Mouse (Mus musculus) intestine, embryonic 15.5 days (tissue): ENCODE measurements at regions not wholly inside any gene's neighbourhood (a gene's known extent, or its start where the extent isn't known, plus 50 kb on each side); places are given as distances from the start of the nearest gene placed in this dataset.

Source experiments
- ATAC-seq: fragments of 200-750 bp; cut with Nextera tagmentation; 2 replicates; pipeline ENCODE4 v1.8.0; 2017; ENCODE audit warnings: moderate TSS enrichment, moderate library complexity
- H3K27ac ChIP-seq: fragments of 300-500 bp; sonication (generic); 2 replicates; pipeline ENCODE4 v1.5.1; 2015; ENCODE audit warnings: mild to moderate bottlenecking, inconsistent platforms
- H3K27me3 ChIP-seq: fragments of 300-500 bp; sonication (generic); replicated peaks from 2 replicates; pipeline ENCODE4 v1.6.1; 2015; ENCODE audit warnings: inconsistent platforms
- H3K36me3 ChIP-seq: fragments of 300-500 bp; sonication (generic); 2 replicates; pipeline ENCODE4 v1.6.1; 2015; ENCODE audit warnings: inconsistent platforms
- H3K4me1 ChIP-seq: fragments of 300-500 bp; sonication (generic); replicated peaks from 2 replicates; pipeline ENCODE4 v1.6.1; 2015; ENCODE audit warnings: inconsistent platforms
- H3K4me2 ChIP-seq: fragments of 300-500 bp; sonication (generic); replicated peaks from 2 replicates; pipeline ENCODE4 v1.6.1; 2015; ENCODE audit warnings: mild to moderate bottlenecking, inconsistent platforms
- H3K4me3 ChIP-seq: fragments of 300-500 bp; sonication (generic); replicated peaks from 2 replicates; pipeline ENCODE4 v1.5.1; 2015; ENCODE audit warnings: inconsistent platforms
- H3K9ac ChIP-seq: fragments of 300-500 bp; sonication (generic); 2 replicates; pipeline ENCODE4 v1.6.1; 2015; ENCODE audit warnings: inconsistent platforms
- H3K9me3 ChIP-seq: fragments of 300-500 bp; sonication (generic); 2 replicates; pipeline ENCODE4 v1.6.1; 2016; ENCODE audit warnings: inconsistent platforms
- WGBS: fragments of 180-500 bp; shearing (Covaris S2); methylation state at CpG from one replicate; pipeline ENCODE4 v1.1.7; 2015; 5-methylcytosine and 5-hydroxymethylcytosine counted together

- no peak overlapping the region for H3K4me3 ChIP-seq
- H3K27me3 ChIP-seq, result no peaks in the 10 kb centered on the region
- no peak for ATAC-seq
- H3K4me2 ChIP-seq, result no peak overlapping the region
- WGBS, result 11% methylated on average over 16 of the region's 16 CpGs
- no peaks in the 10 kb centered on the region for H3K36me3 ChIP-seq
- H3K9me3 ChIP-seq, result no peaks in the 10 kb centered on the region
- no peak overlapping the region for H3K27ac ChIP-seq
- no peak overlapping the region for H3K9ac ChIP-seq
- H3K4me1 ChIP-seq, result no peaks in the 10 kb centered on the region
Measured at GRCm38 (mm10) chr1:177382596-177383190, 59.5 kb upstream of the Zbtb18 start.

GRCm38 (mm10) chr1:177382147-177382546 lies 60.0 kb upstream of the Zbtb18 start:
- H3K27ac ChIP-seq, result no peak overlapping the region
- no peak overlapping the region for H3K4me3 ChIP-seq
- no peaks in the 10 kb centered on the region for H3K4me1 ChIP-seq
- 86% methylated on average over 4 of the region's 4 CpGs for WGBS
- H3K9ac ChIP-seq, result no peak overlapping the region
- H3K4me2 ChIP-seq, result no peak overlapping the region
- no peak for ATAC-seq
- H3K9me3 ChIP-seq, result no peaks in the 10 kb centered on the region
- no peaks in the 10 kb centered on the region for H3K27me3 ChIP-seq
- no peaks in the 10 kb centered on the region for H3K36me3 ChIP-seq

- Histone ChIP-seq H3K36me3 (no peaks in the 10 kb centered on the region), H3K9me3 (no peaks in the 10 kb centered on the region), H3K4me2 (no peak overlapping the region), H3K9ac (no peak overlapping the region), H3K27ac (no peak overlapping the region), H3K27me3 (no peaks in the 10 kb centered on the region), H3K4me3 (no peak overlapping the region), H3K4me1 (no peaks in the 10 kb centered on the region)
- ATAC-seq, result no peak
- 90% methylated on average over 3 of the region's 3 CpGs for WGBS
Measured at GRCm38 (mm10) chr1:177378112-177378511, 64.0 kb upstream of the Zbtb18 start.

- no peak for ATAC-seq
- no peak overlapping the region for H3K27ac ChIP-seq
- H3K9me3 ChIP-seq, result no peaks in the 10 kb centered on the region
- H3K36me3 ChIP-seq, result no peaks in the 10 kb centered on the region
- no peak overlapping the region for H3K4me2 ChIP-seq
- H3K9ac ChIP-seq, result no peak overlapping the region
- WGBS, result 15% methylated on average over 5 of the region's 5 CpGs
- no peaks in the 10 kb centered on the region for H3K4me1 ChIP-seq
- H3K4me3 ChIP-seq, result no peak overlapping the region
- H3K27me3 ChIP-seq, result no peaks in the 10 kb centered on the region
Measured at GRCm38 (mm10) chr1:177373226-177373825, 68.8 kb upstream of the Zbtb18 start.

- Histone ChIP-seq H3K9me3 (no peaks in the 10 kb centered on the region), H3K27ac (no peak overlapping the region), H3K4me2 (no peak overlapping the region), H3K9ac (no peak overlapping the region), H3K36me3 (no peaks in the 10 kb centered on the region), H3K4me1 (no peaks in the 10 kb centered on the region), H3K4me3 (no peak overlapping the region), H3K27me3 (no peaks in the 10 kb centered on the region)
- 65% methylated on average over 10 of the region's 10 CpGs for WGBS
- no peak for ATAC-seq
Measured at GRCm38 (mm10) chr1:177372066-177372465, 70.1 kb upstream of the Zbtb18 start.

GRCm38 (mm10) chr1:177367864-177368610 lies 74.1 kb upstream of the Zbtb18 start:
- WGBS, result 80% methylated on average over 9 of the region's 9 CpGs
- H3K27ac ChIP-seq, result no peak overlapping the region
- no peaks in the 10 kb centered on the region for H3K27me3 ChIP-seq
- H3K9me3 ChIP-seq, result no peaks in the 10 kb centered on the region
- no peak overlapping the region for H3K9ac ChIP-seq
- H3K4me3 ChIP-seq, result no peak overlapping the region
- H3K4me2 ChIP-seq, result no peak overlapping the region
- ATAC-seq, result no peak
- no peaks in the 10 kb centered on the region for H3K4me1 ChIP-seq
- no peaks in the 10 kb centered on the region for H3K36me3 ChIP-seq

GRCm38 (mm10) chr1:177366914-177367313 lies 75.2 kb upstream of the Zbtb18 start:
- Histone ChIP-seq H3K27me3 (no peaks in the 10 kb centered on the region), H3K36me3 (no peaks in the 10 kb centered on the region), H3K4me3 (no peak overlapping the region), H3K4me1 (no peaks in the 10 kb centered on the region), H3K9me3 (no peaks in the 10 kb centered on the region), H3K4me2 (no peak overlapping the region), H3K27ac (no peak overlapping the region), H3K9ac (no peak overlapping the region)
- ATAC-seq, result no peak
- WGBS, result 80% methylated on average over 6 of the region's 6 CpGs

GRCm38 (mm10) chr1:177366475-177366874 lies 75.7 kb upstream of the Zbtb18 start:
- no peak overlapping the region for H3K4me3 ChIP-seq
- no peaks in the 10 kb centered on the region for H3K27me3 ChIP-seq
- no peaks in the 10 kb centered on the region for H3K9me3 ChIP-seq
- H3K36me3 ChIP-seq, result no peaks in the 10 kb centered on the region
- 78% methylated on average over 7 of the region's 7 CpGs for WGBS
- ATAC-seq, result no peak
- no peaks in the 10 kb centered on the region for H3K4me1 ChIP-seq
- H3K27ac ChIP-seq, result no peak overlapping the region
- H3K4me2 ChIP-seq, result no peak overlapping the region
- H3K9ac ChIP-seq, result no peak overlapping the region

GRCm38 (mm10) chr1:177364355-177364754 lies 77.8 kb upstream of the Zbtb18 start:
- Histone ChIP-seq H3K4me3 (no peak overlapping the region), H3K27me3 (no peaks in the 10 kb centered on the region), H3K36me3 (no peaks in the 10 kb centered on the region), H3K9me3 (no peaks in the 10 kb centered on the region), H3K4me2 (no peak overlapping the region), H3K4me1 (no peaks in the 10 kb centered on the region), H3K27ac (no peak overlapping the region), H3K9ac (no peak overlapping the region)
- no peak for ATAC-seq
- WGBS, result 81% methylated on average over 7 of the region's 7 CpGs

- no peaks in the 10 kb centered on the region for H3K9me3 ChIP-seq
- H3K4me2 ChIP-seq, result no peak overlapping the region
- H3K27ac ChIP-seq, result no peak overlapping the region
- no peaks in the 10 kb centered on the region for H3K36me3 ChIP-seq
- H3K9ac ChIP-seq, result no peak overlapping the region
- H3K4me3 ChIP-seq, result no peak overlapping the region
- H3K27me3 ChIP-seq, result no peaks in the 10 kb centered on the region
- H3K4me1 ChIP-seq, result no peaks in the 10 kb centered on the region
- WGBS, result 95% methylated on average over 8 of the region's 8 CpGs
- no peak for ATAC-seq
Measured at GRCm38 (mm10) chr1:177362398-177362797, 79.8 kb upstream of the Zbtb18 start.

GRCm38 (mm10) chr1:177348400-177349092 lies 90.5 kb upstream of the Akt3 start:
- ATAC-seq, result no peak

GRCm38 (mm10) chr1:177347208-177347607 lies 89.2 kb upstream of the Akt3 start:
- no peak overlapping the region for H3K4me3 ChIP-seq
- no peak overlapping the region for H3K27ac ChIP-seq
- H3K9me3 ChIP-seq, result no peaks in the 10 kb centered on the region
- no peaks in the 10 kb centered on the region for H3K36me3 ChIP-seq
- no peak overlapping the region for H3K4me2 ChIP-seq
- 59% methylated on average over 4 of the region's 4 CpGs for WGBS
- no peaks in the 10 kb centered on the region; the same call in 1 of the 2 replicates for H3K4me1 ChIP-seq
- no peak for ATAC-seq
- H3K9ac ChIP-seq, result no peak overlapping the region
- no peaks in the 10 kb centered on the region for H3K27me3 ChIP-seq

More at GRCm38 (mm10) chr1:177348400-177349092, 90.5 kb upstream of the Akt3 start:
- Histone ChIP-seq H3K36me3 (no peaks in the 10 kb centered on the region), H3K4me3 (no peak overlapping the region), H3K4me1 (no peaks in the 10 kb centered on the region), H3K27me3 (no peaks in the 10 kb centered on the region), H3K9ac (no peak overlapping the region), H3K4me2 (no peak overlapping the region), H3K9me3 (no peaks in the 10 kb centered on the region), H3K27ac (no peak overlapping the region)
- WGBS, result 92% methylated on average over 17 of the region's 17 CpGs
